In genomic region chr12:5273316-5274047, GRCm38 (mm10) we compare ENCODE assay signal across 11 mouse cellular contexts.
DNase-seq lines count a peak whose midpoint lies in the region; ATAC-seq and TF ChIP-seq lines count a peak whose summit lies in the region.
"Had no signal": no experiment of that assay in that cellular context is flagged by ENCODE, and none has a peak within 500 bp of the region (broad histone marks: within the 10 kb centered on the region; RNA-seq: fewer than 3 reads in every experiment).

No protein-coding gene starts in this region.

- H3K36me3 ChIP-seq in thymus, adult 2 months (ENCODE audit: control insufficient read depth, insufficient read depth, low read length): no peaks in the 10 kb centered on the region

- 88% methylated on average over 4 of the region's 4 CpGs for WGBS in thymus, adult 2 months

- no peak overlapping the region for H3K27ac ChIP-seq in thymus, adult 2 months (ENCODE audit: control insufficient read depth, insufficient read depth, low read length)
- H3K27ac ChIP-seq: liver, embryonic 14.5 days had no signal

- ATAC-seq in inflammation-experienced regulatory T-cells, adult 6 months: no peak

- TF ChIP-seq CTCF in thymus, adult 2 months (IDR thresholded peaks at IDR 0.05; ENCODE audit: borderline replicate concordance, control insufficient read depth, extremely low read depth, insufficient read depth, low read length, poor library complexity): no peak

- no peak for TF ChIP-seq POLR2A in thymus, adult 2 months (IDR thresholded peaks at IDR 0.05; ENCODE audit: control insufficient read depth, extremely low read depth, insufficient read depth, low read length, poor library complexity)

- H3K4me1 ChIP-seq in thymus, adult 2 months (replicated peaks; ENCODE audit: control insufficient read depth, insufficient read depth, low read length): no peaks in the 10 kb centered on the region

- peak; percentile 47 to 68 for DNase-seq in frontal cortex, postnatal 36 days (ENCODE audit: low spot score in 2 of 2)
- DNase-seq in frontal cortex, postnatal 25 days (ENCODE audit: low spot score in 2 of 2): no peak
- DNase-seq in right cerebral cortex, adult 18-20 months: peak; percentile 63
- DNase-seq in right cerebral cortex, postnatal 14 days: no peak
- peak; percentile 69 for DNase-seq in gastrocnemius, postnatal 25 days
- peak; percentile 60 for DNase-seq in lung, postnatal 36 days
- no peak for DNase-seq in thymus, adult 2 months
- DNase-seq: thymus, postnatal 4 days had no signal

- no peaks in the 10 kb centered on the region for H3K27me3 ChIP-seq in thymus, adult 2 months (ENCODE audit: control insufficient read depth, insufficient read depth, low read length)

- H3K4me3 ChIP-seq in thymus, adult 2 months (ENCODE audit: control insufficient read depth, insufficient read depth, low read length): no peak overlapping the region
- H3K4me3 ChIP-seq: myocyte had no signal

Comparison
In these comparisons a context has a peak if more than half of its experiments do, and no peak if none do; other contexts are left out.
1. DNase-seq: peak in frontal cortex, postnatal 36 days (2 of 2), right cerebral cortex, adult 18-20 months (single experiment), gastrocnemius, postnatal 25 days (single experiment) and lung, postnatal 36 days (single experiment); none in frontal cortex, postnatal 25 days (0 of 2), right cerebral cortex, postnatal 14 days (single experiment) and thymus, adult 2 months (single experiment).